Mouse (Mus musculus) liver, embryonic 12.5 days (tissue): ENCODE data around the gene Ctrb1. TPM values are rescaled to one million over a fixed set of nuclear protein-coding genes. Genes with fewer than 3 reads are reported as not detected.

Source experiments
- ATAC-seq: fragments of 200-750 bp; cut with Nextera tagmentation; 2 replicates; pipeline ENCODE4 v1.8.0; 2017; ENCODE audit warnings: moderate number of reproducible peaks, mild to moderate bottlenecking, moderate library complexity
- H3K27ac ChIP-seq: fragments of 300-500 bp; sonication (generic); 2 replicates; pipeline ENCODE4 v1.5.1; 2016; ENCODE audit warnings: mild to moderate bottlenecking
- H3K27me3 ChIP-seq: fragments of 300-500 bp; sonication (generic); replicated peaks from 2 replicates; pipeline ENCODE4 v1.6.1; 2016; ENCODE audit warnings: mild to moderate bottlenecking, moderate library complexity
- H3K36me3 ChIP-seq: fragments of 300-500 bp; sonication (generic); 2 replicates; pipeline ENCODE4 v1.6.1; 2016; ENCODE audit warnings: mild to moderate bottlenecking, moderate library complexity
- H3K4me1 ChIP-seq: fragments of 300-500 bp; sonication (generic); 2 replicates; pipeline ENCODE4 v1.6.1; 2016
- H3K4me2 ChIP-seq: fragments of 300-500 bp; sonication (generic); 2 replicates; pipeline ENCODE4 v1.6.1; 2016; ENCODE audit warnings: mild to moderate bottlenecking, moderate library complexity
- H3K4me3 ChIP-seq: fragments of 300-500 bp; sonication (generic); 2 replicates; pipeline ENCODE4 v1.5.1; 2016; ENCODE audit warnings: mild to moderate bottlenecking, moderate library complexity
- H3K9ac ChIP-seq: fragments of 300-500 bp; sonication (generic); 2 replicates; pipeline ENCODE4 v1.6.1; 2016; ENCODE audit warnings: mild to moderate bottlenecking, moderate library complexity
- H3K9me3 ChIP-seq: fragments of 300-500 bp; sonication (generic); replicated peaks from 2 replicates; pipeline ENCODE4 v1.6.1; 2016; ENCODE audit warnings: mild to moderate bottlenecking, moderate library complexity
- WGBS: fragments of 180-500 bp; shearing (Covaris S2); methylation state at CpG from one replicate; pipeline ENCODE4 v1.1.7; 2016; ENCODE audit not compliant: insufficient replicate concordance; 5-methylcytosine and 5-hydroxymethylcytosine counted together
- microRNA-seq: library from miRNA; unstranded; fragments of <30 nt; microRNA quantifications from one replicate; pipeline ENCODE4, GENCODE M21; 2017
- polyA plus RNA-seq: library from polyadenylated mRNA; unstranded; fragments of >200 nt; fragmentation: Nextera tagmentation; extraction: Ambion mirVana; gene quantifications from 2 replicates; pipeline ENCODE4 v1.2.1, GENCODE M21; 2016

Ctrb1 gene
- polyA plus RNA-seq, 1 experiment from 2014 or later = not detected

- WGBS = under 1% methylated on average over 74 of the region's 75 CpGs
- Histone ChIP-seq H3K4me1 (peaks cover 37% of the 10 kb centered on the region), H3K4me2 (peak within 1 kb of the TSS; percentile 97), H3K4me3 (peak within 1 kb of the TSS; percentile 79), H3K27ac (peak within 1 kb of the TSS; percentile 94), H3K9me3 (no peaks in the 10 kb centered on the region), H3K27me3 (0 out of 2 replicates have a peak, but pooled peaks cover 6% of the 10 kb centered on the region), H3K36me3 (no peaks in the 10 kb centered on the region), H3K9ac (peak within 1 kb of the TSS; percentile 82)
- peak; percentile 94 for ATAC-seq
Observed at GRCm38 (mm10) chr8:111643264-111644141, 47.3 kb downstream of the Ctrb1 start, which contains the start of gene Zfp1. Gene Zfp1, plus strand, starts transcription at chr8:111643401.

DNA sequence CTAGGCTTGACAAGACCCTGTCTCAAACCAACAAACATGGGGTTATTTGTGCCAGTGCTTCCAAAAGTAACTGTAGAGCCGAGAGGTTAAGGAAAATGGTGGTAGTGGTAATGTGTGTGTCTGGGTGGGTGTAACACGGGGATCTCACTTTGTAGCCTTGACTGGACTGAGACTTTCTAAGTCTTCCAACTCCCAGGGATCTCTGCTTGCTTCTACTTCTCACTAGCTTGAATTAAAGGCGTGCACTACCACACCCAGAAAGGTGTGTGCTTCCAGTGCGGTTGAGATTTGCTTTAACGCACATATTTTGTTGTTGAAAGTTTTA is 47.9 kb downstream of the Ctrb1 start:
- H3K27me3 ChIP-seq = 0 out of 2 replicates have a peak, but pooled peaks cover 6% of the 10 kb centered on the region
- H3K4me3 ChIP-seq = peak overlapping the region; percentile 79
- peak overlapping the region; percentile 59 for H3K9ac ChIP-seq
- no peaks in the 10 kb centered on the region for H3K36me3 ChIP-seq
- peak overlapping the region; percentile 94 for H3K27ac ChIP-seq
- H3K4me1 ChIP-seq = peaks cover 35% of the 10 kb centered on the region
- WGBS = 3% methylated on average over 5 of the region's 5 CpGs
- peak; percentile 50 for ATAC-seq
- H3K4me2 ChIP-seq = peak overlapping the region; percentile 97
- H3K9me3 ChIP-seq = no peaks in the 10 kb centered on the region

GRCm38 (mm10) chr8:111642496-111642895 is 48.3 kb downstream of the Ctrb1 start:
- H3K27ac ChIP-seq = peak overlapping the region; percentile 94
- peak overlapping the region; percentile 97 for H3K4me2 ChIP-seq
- 5% methylated on average over 5 of the region's 5 CpGs for WGBS
- H3K9ac ChIP-seq = peak overlapping the region; percentile 59
- peak overlapping the region; percentile 79 for H3K4me3 ChIP-seq
- H3K36me3 ChIP-seq = no peaks in the 10 kb centered on the region
- 0 out of 2 replicates have a peak, but pooled peaks cover 6% of the 10 kb centered on the region for H3K27me3 ChIP-seq
- H3K4me1 ChIP-seq = peaks cover 33% of the 10 kb centered on the region
- H3K9me3 ChIP-seq = no peaks in the 10 kb centered on the region
- ATAC-seq = 0 out of 2 replicates have a peak, but pooled peaks have one; percentile 16

DNA sequence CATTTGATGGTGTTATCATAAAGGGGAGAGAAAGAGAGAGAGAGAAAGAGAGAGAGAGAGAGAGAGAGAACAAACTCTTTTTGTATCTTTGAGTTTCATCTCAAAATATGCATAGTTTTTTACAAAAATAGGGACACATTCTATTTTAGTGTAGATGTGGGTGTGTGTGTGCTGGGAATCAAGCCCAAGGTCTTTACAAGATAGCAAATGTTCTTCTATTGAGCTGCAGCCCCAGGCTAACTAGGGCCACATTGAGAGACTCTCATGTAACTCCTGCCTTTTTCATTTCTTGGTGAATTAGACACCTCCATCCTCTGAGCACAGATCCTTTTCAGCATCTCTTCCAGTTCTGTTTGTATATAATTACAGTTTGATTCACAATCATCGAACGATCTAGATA is 49.7 kb downstream of the Ctrb1 start:
- Histone ChIP-seq H3K27ac (no peak overlapping the region), H3K4me2 (no peak overlapping the region), H3K9me3 (no peaks in the 10 kb centered on the region), H3K4me3 (no peak overlapping the region), H3K27me3 (0 out of 2 replicates have a peak, but pooled peaks cover 6% of the 10 kb centered on the region), H3K4me1 (peaks cover 31% of the 10 kb centered on the region), H3K9ac (no peak overlapping the region), H3K36me3 (no peaks in the 10 kb centered on the region)
- 83% methylated on average over 2 of the region's 2 CpGs for WGBS
- ATAC-seq = no peak

DNA sequence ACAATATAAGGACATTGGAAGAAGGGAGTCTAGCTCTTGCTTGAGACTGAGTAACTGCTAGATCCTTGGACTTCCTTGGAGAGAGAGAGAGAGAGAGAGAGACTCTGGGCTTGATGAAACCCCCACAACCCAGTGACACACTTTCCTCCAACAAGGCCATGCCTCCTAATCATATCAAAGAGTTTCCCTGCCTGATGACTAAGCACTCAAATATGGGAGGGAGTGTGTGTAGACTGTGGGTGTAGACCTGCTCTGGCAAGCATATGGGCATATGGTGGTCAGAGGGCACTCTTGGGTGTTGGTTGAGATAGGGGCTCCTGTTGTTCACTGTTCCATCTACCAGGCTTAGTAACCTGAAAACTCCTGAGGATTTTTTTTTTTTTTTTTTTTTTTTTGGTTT is 52.7 kb downstream of the Ctrb1 start:
- H3K9ac ChIP-seq = no peak overlapping the region
- no peak overlapping the region for H3K4me3 ChIP-seq
- 0 out of 2 replicates have a peak, but pooled peaks cover 5% of the 10 kb centered on the region for H3K9me3 ChIP-seq
- H3K4me1 ChIP-seq = peaks cover 18% of the 10 kb centered on the region
- 0 out of 2 replicates have a peak, but pooled peaks cover 6% of the 10 kb centered on the region for H3K27me3 ChIP-seq
- no peak overlapping the region for H3K4me2 ChIP-seq
- peak; percentile 28; the same call in 1 of the 2 replicates for ATAC-seq
- no peak overlapping the region for H3K27ac ChIP-seq
- no peaks in the 10 kb centered on the region for H3K36me3 ChIP-seq

Small RNA genes within 50 kb of the gene (microRNA-seq; reads per million reads assigned to microRNA genes)
- not detected for gene Mir7076

Other genes starting within 250 kb of the Ctrb1 start
- 2.8 and 3.1 TPM in 2 replicates for gene Wdr59, start 168.9 kb downstream of the Ctrb1 start, polyA plus RNA-seq
- 17.3 and 18.3 TPM in 2 replicates for gene Znrf1, start 154.9 kb downstream of the Ctrb1 start, polyA plus RNA-seq
- 0.11 and 0.12 TPM in 2 replicates for gene Ldhd, start 60.6 kb downstream of the Ctrb1 start, polyA plus RNA-seq
- gene Zfp1, start 47.6 kb downstream of the Ctrb1 start, polyA plus RNA-seq = 7.4 and 8.4 TPM in 2 replicates
- 9.5 and 10.3 TPM in 2 replicates for gene Bcar1, start 52.8 kb upstream of the Ctrb1 start, polyA plus RNA-seq
- gene Cfdp1, start 163.3 kb upstream of the Ctrb1 start, polyA plus RNA-seq = 128 and 132 TPM in 2 replicates
- gene Tmem170, start 185.7 kb upstream of the Ctrb1 start, polyA plus RNA-seq = 5.6 and 6.0 TPM in 2 replicates
- gene Chst5, start 219.4 kb upstream of the Ctrb1 start, polyA plus RNA-seq = 0.05 TPM in 1 of 2 replicates, not detected in the other
- gene Tmem231, start 242.9 kb upstream of the Ctrb1 start, polyA plus RNA-seq = 3.0 and 3.6 TPM in 2 replicates
- gene Gabarapl2, start 249.7 kb upstream of the Ctrb1 start, polyA plus RNA-seq = 147 and 157 TPM in 2 replicates